Mouse (Mus musculus) liver, adult 2 months (tissue): Measurements from ENCODE around the gene Tsnaxip1.

Source experiments
- CTCF ChIP-seq: fragments of 200-500 bp; IDR thresholded peaks from 2 replicates; pipeline ENCODE4 v1.5.1; 2011; ENCODE audit warnings: low read depth, low read length, control low read depth
- POLR2A ChIP-seq: fragments of 200-500 bp; IDR thresholded peaks from 2 replicates; pipeline ENCODE4 v1.6.1; 2011; ENCODE audit warnings: low read length, control low read depth; ENCODE audit not compliant: insufficient read depth; ENCODE audit errors: extremely low read depth

- no peak for TF ChIP-seq POLR2A
- TF ChIP-seq CTCF: no peak
Observed at GRCm38 (mm10) chr8:105794009-105794598, 33.4 kb upstream of the Tsnaxip1 start.
